Mouse (Mus musculus) cerebellum, adult (tissue): ENCODE data around the gene Ndufaf2.
A peak's percentile ranks its signal among the peaks of the same experiment; 100 is the strongest.

Experiments
- ATAC-seq: cut with Nextera tagmentation; 2 replicates; pipeline ENCODE4 v1.9.2; 2017; ENCODE audit warnings: mild to moderate bottlenecking, moderate library complexity, mixed read lengths; ENCODE audit not compliant: insufficient number of reproducible peaks, low FRiP score, low TSS enrichment

Gene Ndufaf2

DNA sequence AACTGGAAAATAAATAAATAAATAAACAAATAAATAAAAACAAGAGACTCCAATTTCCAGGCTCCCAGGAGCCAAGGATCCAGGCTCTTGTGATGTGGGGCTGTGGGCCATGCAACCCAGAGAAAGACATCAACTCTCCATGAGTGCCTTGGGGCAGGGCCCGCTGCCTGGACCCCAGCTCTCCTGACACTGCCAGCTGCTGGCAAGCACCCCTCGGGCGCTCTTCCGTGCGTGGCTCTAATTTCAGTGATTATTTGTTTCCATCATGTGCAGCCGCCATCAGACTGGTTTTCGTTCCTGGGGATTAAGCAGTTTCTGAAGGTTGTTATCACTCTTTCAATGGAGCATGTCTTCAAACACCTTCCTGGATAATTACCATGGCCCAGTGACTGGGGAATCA is 186.6 kb downstream of the Ndufaf2 start:
- ATAC-seq, result no peak

DNA sequence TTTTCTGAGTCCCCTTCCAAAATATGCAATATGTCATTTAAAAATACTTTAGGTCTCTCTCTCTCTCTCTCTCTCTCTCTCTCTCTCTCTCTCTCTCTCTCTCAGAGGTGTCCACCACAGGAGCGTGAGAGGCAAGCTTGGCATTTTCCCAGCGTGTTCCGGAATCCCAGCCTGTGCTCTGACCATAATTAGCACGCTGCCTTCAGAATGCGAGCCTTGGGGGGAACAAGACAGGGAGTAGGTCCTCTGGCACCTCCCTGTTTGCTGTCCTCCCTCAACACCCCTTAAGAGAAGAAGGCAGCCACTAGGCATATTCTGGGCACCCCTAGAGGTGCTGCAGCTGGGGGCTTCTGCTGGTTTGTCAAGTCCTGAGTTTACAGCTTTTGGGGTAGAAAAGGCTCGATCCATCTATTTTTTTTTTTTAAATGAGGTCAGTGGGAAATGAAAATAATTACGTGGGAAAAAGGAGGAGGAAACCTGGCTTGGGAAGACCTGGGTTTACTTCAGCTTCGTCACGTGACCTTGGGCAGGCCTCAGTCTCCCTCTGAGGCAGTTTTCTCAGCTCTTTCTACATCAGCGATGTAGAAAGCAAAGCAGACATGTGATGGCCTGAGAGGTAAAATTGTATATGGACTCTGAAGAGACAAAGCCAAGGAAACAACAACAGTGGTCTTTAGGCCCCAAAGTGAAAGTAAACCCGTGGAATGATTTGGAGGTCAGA is 187.8 kb downstream of the Ndufaf2 start:
- peak; percentile 54; the same call in 1 of the 2 replicates for ATAC-seq

GRCm38 (mm10) chr13:107969961-107970391 is 188.4 kb downstream of the Ndufaf2 start:
- peak; percentile 41; the same call in 1 of the 2 replicates for ATAC-seq

GRCm38 (mm10) chr13:107964616-107965015 is 193.8 kb downstream of the Ndufaf2 start:
- no peak for ATAC-seq

- no peak for ATAC-seq
Observed at GRCm38 (mm10) chr13:107963471-107963870, 195.0 kb downstream of the Ndufaf2 start.

DNA sequence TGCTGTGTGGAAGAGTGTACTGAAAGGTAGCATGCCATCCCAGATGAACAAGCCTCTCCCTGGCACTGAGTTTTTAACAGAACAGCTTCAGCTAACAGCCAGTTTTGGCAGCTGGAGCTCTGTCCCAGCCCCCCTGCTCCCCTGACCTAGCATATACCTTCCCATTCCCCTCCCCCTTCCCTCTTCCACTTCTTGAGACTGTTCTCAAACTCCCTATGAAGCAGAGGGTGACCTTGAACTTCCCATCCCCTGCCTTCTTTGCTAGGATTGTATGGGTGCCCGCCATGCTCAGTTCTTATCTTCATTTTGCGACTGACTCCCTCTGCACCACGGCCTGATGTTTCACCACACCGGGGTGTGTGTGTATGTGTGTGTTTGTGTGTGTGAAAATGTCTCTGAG is 195.7 kb downstream of the Ndufaf2 start:
- ATAC-seq, result no peak

DNA sequence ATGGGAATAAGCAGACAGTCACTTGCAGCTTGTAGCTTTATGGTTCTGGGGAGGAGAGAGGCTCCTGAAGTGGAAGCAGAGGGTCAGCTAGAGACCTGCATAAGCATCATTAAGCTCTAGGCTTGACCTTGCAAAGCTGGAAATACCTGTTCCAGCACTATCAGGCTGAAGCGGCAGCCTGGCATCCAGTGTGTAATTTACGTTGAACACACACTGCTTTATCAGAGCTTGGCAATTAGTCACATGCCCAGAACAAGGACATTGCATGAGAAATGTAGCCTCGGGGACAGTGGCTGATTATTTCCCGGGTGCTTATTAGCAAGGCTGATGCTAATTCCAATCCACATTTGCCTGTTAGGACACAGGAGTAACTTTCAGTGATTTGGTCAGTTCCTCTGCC is 196.5 kb downstream of the Ndufaf2 start:
- no peak for ATAC-seq

DNA sequence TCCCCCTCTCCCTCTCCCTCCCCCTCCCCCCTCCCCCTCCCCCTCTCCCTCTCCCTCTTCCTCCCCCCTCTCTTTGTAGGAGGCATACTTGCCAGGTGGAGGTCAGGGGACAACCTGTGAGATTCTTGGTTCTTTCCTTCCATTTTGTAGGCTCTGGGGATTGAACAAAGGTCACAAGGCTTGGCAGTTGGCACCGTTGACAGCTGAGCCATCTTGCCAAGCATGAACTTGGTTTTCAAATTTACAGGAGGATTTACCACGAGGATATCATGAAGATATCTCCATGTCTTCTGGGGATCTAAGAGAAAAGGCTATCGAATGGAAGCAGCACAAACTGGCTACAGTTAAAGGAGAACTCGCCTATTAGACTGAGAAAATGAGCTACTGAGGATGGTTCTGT is 196.9 kb downstream of the Ndufaf2 start:
- no peak for ATAC-seq

GRCm38 (mm10) chr13:107960549-107960948 is 197.9 kb downstream of the Ndufaf2 start:
- ATAC-seq, result no peak

- no peak for ATAC-seq
Observed at GRCm38 (mm10) chr13:107959891-107960290, 198.5 kb downstream of the Ndufaf2 start.

GRCm38 (mm10) chr13:107956246-107956645 is 202.2 kb downstream of the Ndufaf2 start:
- no peak for ATAC-seq

- ATAC-seq, result no peak
Observed at GRCm38 (mm10) chr13:107955327-107956110, 202.9 kb downstream of the Ndufaf2 start.

DNA sequence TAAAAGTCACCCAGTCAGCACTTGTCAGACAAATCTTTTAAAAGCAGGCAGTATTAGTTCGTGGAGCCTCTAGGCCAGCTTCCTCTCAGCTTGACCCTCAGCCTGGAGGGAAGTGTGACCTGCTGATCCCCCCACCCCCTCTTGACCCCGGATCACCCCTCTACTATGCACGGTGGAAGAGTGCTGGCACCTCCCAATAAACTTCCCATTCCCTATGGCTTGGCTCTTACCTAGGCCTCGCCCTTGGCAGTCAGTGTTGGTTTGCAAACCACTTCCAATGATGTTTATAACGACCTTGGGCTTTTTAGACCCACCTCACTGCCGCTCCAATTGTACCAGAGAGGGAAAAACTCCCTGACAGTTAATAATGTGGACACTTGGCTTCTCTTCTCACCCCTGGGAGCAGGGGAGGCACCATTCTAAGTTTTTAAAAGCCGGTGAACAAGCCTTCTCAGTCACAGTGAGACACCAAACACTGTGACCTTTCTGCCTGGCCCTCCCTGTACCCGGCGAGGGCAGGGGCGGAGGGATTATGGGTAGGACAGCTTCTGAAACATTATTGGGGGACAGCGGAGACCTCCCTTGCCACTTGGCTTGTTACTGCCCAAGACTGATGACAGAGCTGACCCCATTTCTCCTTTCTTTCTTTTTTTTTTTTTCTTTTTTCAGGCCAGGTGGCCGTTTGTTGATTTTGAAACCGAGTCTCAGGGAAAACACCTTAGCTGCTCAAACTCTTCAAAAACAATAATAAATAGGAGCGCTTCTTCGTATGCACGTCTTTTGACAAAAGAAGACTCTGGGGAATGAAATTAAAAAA is 203.8 kb downstream of the Ndufaf2 start:
- ATAC-seq, result 0 out of 2 replicates have a peak, but pooled peaks have one; percentile 26

DNA sequence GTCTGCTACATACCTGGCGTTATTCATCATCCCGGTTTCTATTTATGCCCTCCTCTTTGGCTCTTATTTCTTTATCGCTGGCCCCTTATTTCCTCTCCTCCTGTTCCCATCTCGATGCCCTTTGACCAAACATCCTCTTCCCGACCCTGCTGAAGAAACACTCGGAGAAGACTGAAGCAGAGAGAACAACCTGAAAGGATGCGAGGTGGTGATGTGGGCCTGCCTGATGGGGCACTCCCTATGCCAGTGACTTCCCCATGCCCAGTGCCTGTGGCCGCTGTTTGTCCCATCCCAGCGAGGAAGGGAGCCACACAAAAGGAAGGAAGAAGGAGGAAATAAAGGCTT is 204.4 kb downstream of the Ndufaf2 start:
- ATAC-seq, result no peak
